In genomic region chr11:96774536-96774935, GRCm38 (mm10) we compare ENCODE assay signal across 14 mouse cellular contexts. TPM values are rescaled to one million over a fixed set of nuclear protein-coding genes. Genes with fewer than 3 reads are reported as not detected.
DNase-seq lines count a peak whose midpoint lies in the region; ATAC-seq and TF ChIP-seq lines count a peak whose summit lies in the region.
"Had no signal": no experiment of that assay in that cellular context is flagged by ENCODE, and none has a peak within 500 bp of the region (broad histone marks: within the 10 kb centered on the region; RNA-seq: fewer than 3 reads in every experiment).

No protein-coding gene starts in this region.

- TF ChIP-seq POLR2A in heart, adult 2 months (IDR thresholded peaks at IDR 0.05; ENCODE audit: insufficient read depth, low read depth, low read length): no peak
- no peak for TF ChIP-seq POLR2A in lung, adult 2 months (IDR thresholded peaks at IDR 0.05; ENCODE audit: borderline replicate concordance, extremely low read depth, low read depth, low read length)

- H3K9me3 ChIP-seq in lung, embryonic 14.5 days (ENCODE audit: low read depth, low read length): no peaks in the 10 kb centered on the region
- no peaks in the 10 kb centered on the region for H3K9me3 ChIP-seq in forebrain, embryonic 13.5 days (replicated peaks)
- H3K9me3 ChIP-seq: forebrain, embryonic 12.5 days; heart, embryonic 13.5 days; liver, embryonic 15.5 days; midbrain, embryonic 13.5 days had no signal

- H3K4me1 ChIP-seq in heart, adult 2 months (ENCODE audit: control insufficient read depth, insufficient read depth, low read length): peaks cover 9% of the 10 kb centered on the region
- H3K4me1 ChIP-seq in lung, embryonic 14.5 days (ENCODE audit: insufficient read depth): peaks cover 6% of the 10 kb centered on the region; the same call in 1 of the 2 replicates
- H3K4me1 ChIP-seq in lung, adult 2 months (ENCODE audit: control insufficient read depth, insufficient read depth, low read length): peaks cover 7% of the 10 kb centered on the region
- peaks cover 4% of the 10 kb centered on the region; the same call in 1 of the 2 replicates for H3K4me1 ChIP-seq in brown adipose tissue, adult 24 weeks (ENCODE audit: control insufficient read depth, insufficient read depth, insufficient read length, low read length)
- peaks cover 25% of the 10 kb centered on the region for H3K4me1 ChIP-seq in forebrain, embryonic 13.5 days

- peak overlapping the region; percentile 55; the same call in 1 of the 2 replicates for H3K9ac ChIP-seq in heart, adult 2 months (ENCODE audit: low read depth, low read length)
- no peak overlapping the region for H3K9ac ChIP-seq in lung, embryonic 14.5 days
- no peak overlapping the region for H3K9ac ChIP-seq in forebrain, embryonic 13.5 days
- H3K9ac ChIP-seq: forebrain, embryonic 12.5 days; heart, embryonic 13.5 days; liver, embryonic 15.5 days; midbrain, embryonic 13.5 days had no signal

- ATAC-seq in lung, embryonic 14.5 days (ENCODE audit: insufficient read depth): no peak
- ATAC-seq in forebrain, embryonic 13.5 days: no peak
- ATAC-seq: midbrain, embryonic 13.5 days had no signal

- H3K4me3 ChIP-seq in heart, adult 2 months: no peak overlapping the region
- no peak overlapping the region for H3K4me3 ChIP-seq in lung, embryonic 14.5 days (ENCODE audit: low read depth, low read length)
- H3K4me3 ChIP-seq in lung, adult 2 months (replicated peaks; ENCODE audit: extremely low read depth, low read depth, low read length): no peak overlapping the region
- H3K4me3 ChIP-seq in brown adipose tissue, adult 24 weeks (ENCODE audit: insufficient read depth, low read depth, low read length): peak overlapping the region; percentile 34
- no peak overlapping the region for H3K4me3 ChIP-seq in forebrain, embryonic 13.5 days
- H3K4me3 ChIP-seq: forebrain, embryonic 12.5 days; heart, embryonic 13.5 days; liver, embryonic 15.5 days; midbrain, embryonic 13.5 days had no signal

- TF ChIP-seq CTCF in heart, adult 2 months (IDR thresholded peaks at IDR 0.05): peak; percentile 36
- TF ChIP-seq CTCF in lung, embryonic 14.5 days (IDR thresholded peaks at IDR 0.05; ENCODE audit: low read depth): peak; percentile 23; the same call in 1 of the 2 replicates
- no peak for TF ChIP-seq CTCF in lung, adult 2 months (IDR thresholded peaks at IDR 0.05; ENCODE audit: insufficient read depth, low read length)

- no peak for TF ChIP-seq EP300 in heart, adult 2 months (IDR thresholded peaks at IDR 0.05; ENCODE audit: insufficient read depth, low read depth, low read length)

- no peak overlapping the region for H3K4me2 ChIP-seq in lung, embryonic 14.5 days
- no peak overlapping the region for H3K4me2 ChIP-seq in forebrain, embryonic 13.5 days
- H3K4me2 ChIP-seq: forebrain, embryonic 12.5 days; heart, embryonic 13.5 days; liver, embryonic 15.5 days had no signal

- WGBS in heart, adult 2 months: 71% methylated on average over 3 of the region's 3 CpGs
- 80% methylated on average over 3 of the region's 3 CpGs for WGBS in lung, embryonic 14.5 days
- whole genome bisulfite sequencing in lung, adult 2 months: 71% methylated on average over 3 of the region's 3 CpGs
- 85% methylated on average over 3 of the region's 3 CpGs for WGBS in forebrain, embryonic 13.5 days

- H3K27ac ChIP-seq in heart, adult 2 months: peak overlapping the region; percentile 75
- H3K27ac ChIP-seq in lung, embryonic 14.5 days (ENCODE audit: low read depth): no peak overlapping the region
- H3K27ac ChIP-seq in brown adipose tissue, adult 24 weeks (replicated peaks; ENCODE audit: low read depth, low read length): peak overlapping the region; percentile 93
- H3K27ac ChIP-seq in forebrain, embryonic 13.5 days: no peak overlapping the region
- H3K27ac ChIP-seq: forebrain, embryonic 12.5 days; heart, embryonic 13.5 days; liver, embryonic 15.5 days; midbrain, embryonic 13.5 days had no signal

- H3K79me2 ChIP-seq in heart, adult 2 months (replicated peaks; ENCODE audit: control insufficient read depth, insufficient read depth, low read length): no peaks in the 10 kb centered on the region

- H3K27me3 ChIP-seq in heart, adult 2 months (ENCODE audit: control insufficient read depth, insufficient read depth, low read length): no peaks in the 10 kb centered on the region
- H3K27me3 ChIP-seq in lung, embryonic 14.5 days (ENCODE audit: insufficient read depth, low read length): no peaks in the 10 kb centered on the region
- no peaks in the 10 kb centered on the region for H3K27me3 ChIP-seq in forebrain, embryonic 13.5 days
- H3K27me3 ChIP-seq: forebrain, embryonic 12.5 days; heart, embryonic 13.5 days; liver, embryonic 15.5 days; midbrain, embryonic 13.5 days had no signal

- H3K36me3 ChIP-seq in heart, adult 2 months (ENCODE audit: control insufficient read depth, insufficient read depth, low read length): 0 out of 2 replicates have a peak, but pooled peaks cover 2% of the 10 kb centered on the region
- H3K36me3 ChIP-seq in lung, embryonic 14.5 days (ENCODE audit: insufficient read depth): peaks cover 35% of the 10 kb centered on the region
- H3K36me3 ChIP-seq in forebrain, embryonic 13.5 days (ENCODE audit: poor library complexity, severe bottlenecking): peaks cover 48% of the 10 kb centered on the region

- no peak for DNase-seq in heart, adult 2 months
- no peak for DNase-seq in heart, postnatal 25 days (ENCODE audit: low spot score)
- peak; percentile 24 for DNase-seq in lung, embryonic 14.5 days
- DNase-seq in lung, adult 2 months: no peak
- DNase-seq in B cell, adult 2 months: peak; percentile 59 to 62
- DNase-seq in cerebellum, adult 11-12 months: no peak
- DNase-seq: kidney, adult 18-20 months; thymus, postnatal 14 days had no signal

- intact Hi-C loops in heart, adult 2 months (cut with DNase I): loop anchor here (2.0 kb wide), 1 partner anchor 14 kb away; the partner anchor contains the start of gene Cbx1
- intact Hi-C loops in heart, postnatal 25 days (cut with DNase I): no loop called here

RNA-seq across cellular contexts. Expression of gene Snx11, which starts 2.8 kb away (rescaled TPM):
- 10 to 100 TPM; 11.6 to 12.5 TPM for total RNA-seq in heart, adult 2 months (2021)
- polyA plus RNA-seq in heart, adult 2 months (2012; rRNA removed): 11.1 and 16.2 TPM in 2 replicates
- 10 to 100 TPM; 12.1 to 13.4 TPM for total RNA-seq in heart, postnatal 25 days (2021)
- polyA plus RNA-seq in lung, embryonic 14.5 days (2014; fragmentation: Nextera tagmentation; extraction: Ambion mirVana): 10.3 and 15.7 TPM in 2 replicates
- 23.5 and 26.8 TPM in 2 replicates for polyA plus RNA-seq in lung, adult 2 months (2012; rRNA removed)
- polyA plus RNA-seq in brown adipose tissue, adult 24 weeks (2012; ENCODE audit: insufficient read depth, insufficient read length, missing spikeins): 4.0 and 7.6 TPM in 2 replicates
- polyA plus RNA-seq in forebrain, embryonic 13.5 days (2015; fragmentation: Nextera tagmentation; extraction: Ambion mirVana): 36.2 and 43.0 TPM in 2 replicates

RNA-seq across cellular contexts. Expression of gene Cbx1, which starts 14.4 kb away (rescaled TPM):
- 10 to 100 TPM; 34.8 to 36.9 TPM for total RNA-seq in heart, adult 2 months (2021)
- polyA plus RNA-seq in heart, adult 2 months (2012; rRNA removed): 8.4 and 11.1 TPM in 2 replicates
- total RNA-seq in heart, postnatal 25 days (2021): 10 to 100 TPM; 36.6 to 39.0 TPM
- 103 and 112 TPM in 2 replicates for polyA plus RNA-seq in lung, embryonic 14.5 days (2014; fragmentation: Nextera tagmentation; extraction: Ambion mirVana)
- polyA plus RNA-seq in lung, adult 2 months (2012; rRNA removed): 15.3 and 19.0 TPM in 2 replicates
- polyA plus RNA-seq in brown adipose tissue, adult 24 weeks (2012; ENCODE audit: insufficient read depth, insufficient read length, missing spikeins): 24.3 and 31.2 TPM in 2 replicates
- 156 and 175 TPM in 2 replicates for polyA plus RNA-seq in forebrain, embryonic 13.5 days (2015; fragmentation: Nextera tagmentation; extraction: Ambion mirVana)

RNA-seq across cellular contexts. Expression of gene Nfe2l1, which starts 55.2 kb away (rescaled TPM):
- 100 to 1,000 TPM; 395 to 436 TPM for total RNA-seq in heart, adult 2 months (2021)
- polyA plus RNA-seq in heart, adult 2 months (2012; rRNA removed): 397 and 529 TPM in 2 replicates
- total RNA-seq in heart, postnatal 25 days (2021): 100 to 1,000 TPM; 346 to 370 TPM
- polyA plus RNA-seq in lung, embryonic 14.5 days (2014; fragmentation: Nextera tagmentation; extraction: Ambion mirVana): 34.6 and 39.5 TPM in 2 replicates
- polyA plus RNA-seq in lung, adult 2 months (2012; rRNA removed): 225 and 264 TPM in 2 replicates
- 333 and 448 TPM in 2 replicates for polyA plus RNA-seq in brown adipose tissue, adult 24 weeks (2012; ENCODE audit: insufficient read depth, insufficient read length, missing spikeins)
- 49.0 and 56.2 TPM in 2 replicates for polyA plus RNA-seq in forebrain, embryonic 13.5 days (2015; fragmentation: Nextera tagmentation; extraction: Ambion mirVana)

Comparison
In these comparisons a context has a peak if more than half of its experiments do, and no peak if none do; other contexts are left out.
1. DNase-seq: peak in lung, embryonic 14.5 days (single experiment) and B cell, adult 2 months (2 of 2); none in heart, adult 2 months (0 of 2), heart, postnatal 25 days (single experiment), lung, adult 2 months (single experiment) and cerebellum, adult 11-12 months (single experiment).
2. H3K27ac ChIP-seq: peak in heart, adult 2 months (single experiment) and brown adipose tissue, adult 24 weeks (single experiment); none in lung, embryonic 14.5 days (single experiment) and forebrain, embryonic 13.5 days (single experiment).